Mouse (Mus musculus) cortical plate, adult 2 months (tissue): ENCODE measurements at regions not wholly inside any gene's neighbourhood (a gene's known extent, or its start where the extent isn't known, plus 50 kb on each side); places are given as distances from the start of the nearest gene placed in this dataset.

Source experiments
- CTCF ChIP-seq: fragments of 200-500 bp; IDR thresholded peaks from 2 replicates; pipeline ENCODE4 v1.5.1; 2011; ENCODE audit warnings: mild to moderate bottlenecking, control low read depth, low read length; ENCODE audit not compliant: insufficient read depth; ENCODE audit errors: extremely low read depth
- POLR2A ChIP-seq: fragments of 200-500 bp; IDR thresholded peaks from 2 replicates; pipeline ENCODE4 v1.6.1; 2011; ENCODE audit warnings: mild to moderate bottlenecking, low read length, control low read depth; ENCODE audit not compliant: insufficient read depth; ENCODE audit errors: extremely low read depth

GRCm38 (mm10) chr11:111875406-111875805 is 809.4 kb downstream of the Kcnj2 start:
- TF ChIP-seq CTCF (no peak), POLR2A (no peak)
